Mouse (Mus musculus) forebrain, postnatal 0 days (tissue): ENCODE data around the gene Zfp936. TPM values are rescaled to one million over a fixed set of nuclear protein-coding genes. Genes with fewer than 3 reads are reported as not detected.
"Not testable (repeated sequence)": the region's sequence is repeated elsewhere in the genome, so short reads cannot be mapped to it uniquely, and the experiment has no call there.

Experiments
- ATAC-seq: fragments of 200-750 bp; cut with Nextera tagmentation; 2 replicates; pipeline ENCODE4 v1.8.0; 2017; ENCODE audit warnings: mild to moderate bottlenecking, moderate library complexity
- DNase-seq: peaks from one replicate; pipeline ENCODE4 v3.0.0-alpha.2; 2015
- H3K27ac ChIP-seq: fragments of 300-500 bp; sonication (generic); 2 replicates; pipeline ENCODE4 v1.5.1; 2014; ENCODE audit warnings: low read depth, mild to moderate bottlenecking, antibody characterized with exemption, low read length, moderate library complexity, mixed read lengths
- H3K27me3 ChIP-seq: fragments of 300-500 bp; sonication (generic); 2 replicates; pipeline ENCODE4 v1.6.1; 2014; ENCODE audit warnings: mild to moderate bottlenecking, low read length, mixed read lengths; ENCODE audit not compliant: insufficient read depth
- H3K36me3 ChIP-seq: fragments of 300-500 bp; sonication (generic); 2 replicates; pipeline ENCODE4 v1.6.1; 2014; ENCODE audit warnings: mild to moderate bottlenecking, moderate library complexity; ENCODE audit not compliant: insufficient read depth
- H3K4me1 ChIP-seq: fragments of 300-500 bp; sonication (generic); 2 replicates; pipeline ENCODE4 v1.6.1; 2014; ENCODE audit warnings: antibody characterized with exemption; ENCODE audit not compliant: insufficient read depth
- H3K4me2 ChIP-seq: fragments of 300-500 bp; sonication (generic); 2 replicates; pipeline ENCODE4 v1.6.1; 2014; ENCODE audit warnings: low read depth, mild to moderate bottlenecking, moderate library complexity
- H3K4me3 ChIP-seq: fragments of 300-500 bp; sonication (generic); 2 replicates; pipeline ENCODE4 v1.5.1; 2014; ENCODE audit warnings: low read depth, low read length, mixed read lengths
- H3K9ac ChIP-seq: fragments of 300-500 bp; sonication (generic); 2 replicates; pipeline ENCODE4 v1.6.1; 2014; ENCODE audit warnings: mild to moderate bottlenecking
- H3K9me3 ChIP-seq: fragments of 300-500 bp; sonication (generic); 2 replicates; pipeline ENCODE4 v1.6.1; 2016; ENCODE audit warnings: low read length
- CTCF ChIP-seq: sonication (generic); IDR thresholded peaks from 2 replicates; pipeline ENCODE4 v1.5.1; 2016; ENCODE audit warnings: antibody characterized with exemption, control low read depth, low read depth
- WGBS: fragments of 180-500 bp; shearing (Covaris S2); extraction: QIAGEN DNeasy Blood & Tissue Kit; methylation state at CpG from one replicate; pipeline ENCODE4 v1.1.7; 2014; 5-methylcytosine and 5-hydroxymethylcytosine counted together
- polyA plus RNA-seq: library from polyadenylated mRNA; unstranded; fragments of >200 nt; fragmentation: Nextera tagmentation; extraction: Ambion mirVana; gene quantifications from 2 replicates; pipeline ENCODE4 v1.2.1, GENCODE M21; 2015
- total RNA-seq: library from RNA; depleted of rRNA; stranded (reverse); fragments of >200 nt; gene quantifications from 2 replicates; pipeline ENCODE4 v1.2.3, GENCODE M21; 2014; rRNA removed

Gene Zfp936
- not detected in 2 replicates for total RNA-seq
- not detected in 2 replicates for polyA plus RNA-seq

GRCm38 (mm10) chr7:43113929-43114328 is at the start of gene Zfp936:
Zfp936 (plus strand) TSS chr7:43114229.
- not testable (repeated sequence) for ATAC-seq, H3K9ac ChIP-seq, H3K36me3 ChIP-seq, DNase-seq, H3K9me3 ChIP-seq, H3K27me3 ChIP-seq, H3K4me3 ChIP-seq, H3K27ac ChIP-seq, H3K4me1 ChIP-seq, H3K4me2 ChIP-seq
- WGBS = 79% methylated on average over 10 of the region's 10 CpGs

DNA sequence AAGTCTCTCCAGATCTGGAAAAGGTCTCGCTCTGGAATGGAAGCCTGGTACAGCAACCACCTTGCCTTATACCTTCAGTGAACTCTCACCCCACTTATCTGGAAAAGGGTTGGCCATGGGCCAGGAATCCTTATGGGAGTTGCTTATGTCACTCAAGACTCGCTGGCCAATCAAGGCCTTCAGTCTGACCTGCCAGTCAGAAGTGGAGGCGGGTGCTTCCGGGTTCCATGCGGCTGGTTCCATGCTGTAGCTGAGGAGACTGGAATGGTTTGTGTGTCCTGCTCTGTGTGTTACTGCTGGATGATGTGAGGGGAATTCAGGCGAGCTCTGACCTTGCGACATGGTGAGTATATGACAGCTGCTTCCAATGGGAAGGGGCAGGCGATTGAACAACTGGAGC is 36.2 kb upstream of the Zfp936 start:
- H3K4me2 ChIP-seq = no peak overlapping the region
- WGBS = 86% methylated on average over 8 of the region's 8 CpGs
- no peak for TF ChIP-seq CTCF
- 0 out of 2 replicates have a peak, but pooled peaks cover 4% of the 10 kb centered on the region for H3K9me3 ChIP-seq
- H3K27ac ChIP-seq = no peak overlapping the region
- H3K27me3 ChIP-seq = no peaks in the 10 kb centered on the region
- H3K4me3 ChIP-seq = no peak overlapping the region
- DNase-seq (no peak), ATAC-seq (no peak)
- no peak overlapping the region for H3K9ac ChIP-seq
- H3K36me3 ChIP-seq = no peaks in the 10 kb centered on the region
- no peaks in the 10 kb centered on the region for H3K4me1 ChIP-seq

DNA sequence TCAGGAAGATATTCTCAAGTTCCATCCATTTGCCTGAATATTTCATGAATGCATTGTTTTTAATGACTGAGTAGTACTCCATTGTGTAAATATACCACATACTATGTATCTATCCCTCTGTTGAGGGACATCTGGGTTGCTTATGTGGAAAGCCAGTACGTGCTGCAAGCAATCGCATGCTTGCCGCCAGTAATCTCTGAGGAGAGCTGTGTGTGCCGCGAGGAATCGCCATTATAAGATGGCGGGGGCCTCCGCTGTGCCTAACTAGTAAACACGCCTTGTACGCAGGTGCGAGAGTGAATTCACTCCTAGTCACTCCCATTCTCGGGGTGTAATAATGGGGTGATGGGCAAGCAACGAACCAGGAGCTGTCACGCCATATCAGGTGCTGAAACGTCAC is 14.7 kb downstream of the Zfp936 start:
- H3K27me3 ChIP-seq, H3K9ac ChIP-seq, H3K27ac ChIP-seq, H3K4me2 ChIP-seq, H3K4me1 ChIP-seq, H3K4me3 ChIP-seq, ATAC-seq, DNase-seq, H3K36me3 ChIP-seq: not testable (repeated sequence)
- WGBS = 94% methylated on average over 13 of the region's 15 CpGs
- peaks cover 10% of the 10 kb centered on the region for H3K9me3 ChIP-seq

- not testable (repeated sequence) for H3K27me3 ChIP-seq, ATAC-seq, H3K27ac ChIP-seq, DNase-seq, H3K4me1 ChIP-seq, H3K9ac ChIP-seq, H3K36me3 ChIP-seq, H3K4me3 ChIP-seq, H3K4me2 ChIP-seq
- 81% methylated on average over 4 of the region's 4 CpGs for WGBS
- peaks cover 47% of the 10 kb centered on the region for H3K9me3 ChIP-seq
Observed at GRCm38 (mm10) chr7:43164121-43164520, 50.1 kb downstream of the Zfp936 start.

DNA sequence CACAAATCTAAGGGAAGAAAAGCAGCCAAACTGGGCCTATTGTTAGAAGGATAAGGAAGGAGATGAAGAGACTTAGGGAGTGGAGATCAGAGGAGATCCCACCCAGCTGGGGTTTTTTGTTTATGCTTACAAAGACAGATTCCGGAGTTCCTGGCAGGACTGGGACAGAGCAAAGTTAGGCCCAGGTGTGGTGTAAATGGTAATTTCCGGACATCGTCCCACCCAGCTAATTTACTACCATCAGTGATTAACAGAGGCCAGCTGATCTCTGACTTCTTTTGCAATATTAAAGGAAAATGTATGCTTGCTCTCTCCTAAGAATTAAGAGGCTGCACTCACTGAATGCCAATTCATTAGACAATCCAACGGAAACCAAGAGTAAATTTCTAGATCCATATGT is 53.1 kb downstream of the Zfp936 start:
- DNase-seq, H3K27ac ChIP-seq, H3K4me3 ChIP-seq, H3K27me3 ChIP-seq, H3K4me2 ChIP-seq, H3K36me3 ChIP-seq, ATAC-seq, H3K9ac ChIP-seq, H3K4me1 ChIP-seq: not testable (repeated sequence)
- WGBS = 84% methylated on average over 4 of the region's 4 CpGs
- peaks cover 54% of the 10 kb centered on the region for H3K9me3 ChIP-seq

DNA sequence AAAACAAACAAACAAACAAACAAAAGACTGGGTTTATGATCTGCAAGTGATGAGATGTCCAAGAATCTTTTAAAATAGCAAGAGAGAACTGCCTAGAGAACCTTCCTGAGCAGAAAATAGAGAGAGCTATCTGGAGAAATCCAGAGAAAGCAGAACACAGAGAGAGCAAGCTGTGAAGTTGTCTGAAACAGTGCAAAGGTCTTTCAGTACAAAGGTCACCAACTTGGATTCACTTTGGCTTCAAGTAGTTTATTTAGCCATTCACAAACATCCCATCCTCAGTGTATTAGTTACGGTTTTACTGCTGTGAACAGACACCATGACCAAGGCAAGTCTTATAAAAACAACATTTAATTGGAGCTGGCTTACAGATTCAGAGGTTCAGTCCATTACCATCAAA is 53.8 kb downstream of the Zfp936 start:
- not testable (repeated sequence) for ATAC-seq, DNase-seq, H3K27ac ChIP-seq, H3K4me1 ChIP-seq, H3K36me3 ChIP-seq, H3K4me3 ChIP-seq, H3K9ac ChIP-seq, H3K27me3 ChIP-seq, H3K4me2 ChIP-seq
- WGBS = 82% methylated on average over 1 of the region's 1 CpGs
- H3K9me3 ChIP-seq = peaks cover 52% of the 10 kb centered on the region

GRCm38 (mm10) chr7:43168212-43168611 is 54.2 kb downstream of the Zfp936 start:
- H3K4me2 ChIP-seq, H3K4me1 ChIP-seq, H3K9ac ChIP-seq, H3K27ac ChIP-seq, H3K4me3 ChIP-seq, H3K36me3 ChIP-seq, ATAC-seq, H3K27me3 ChIP-seq, DNase-seq: not testable (repeated sequence)
- H3K9me3 ChIP-seq = peaks cover 52% of the 10 kb centered on the region
- 49% methylated on average over 1 of the region's 1 CpGs for WGBS
